Mouse (Mus musculus): ENCODE measurements around the gene Trp53bp2. TPM values are rescaled to one million over a fixed set of nuclear protein-coding genes. Genes with fewer than 3 reads are reported as not detected.

The Trp53bp2 gene
- polyA plus RNA-seq, 1 experiment from 2014 or later: 21.2 TPM

GRCm38 (mm10) chr1:182506229-182506986, 97.4 kb downstream of the Trp53bp2 start:
- 0 out of 2 replicates have a peak overlapping the region, but pooled peaks have one; percentile 7 for H3K4me2 ChIP-seq
- no peaks in the 10 kb centered on the region for H3K9me3 ChIP-seq
- H3K27me3 ChIP-seq: no peaks in the 10 kb centered on the region
- no peak overlapping the region for H3K9ac ChIP-seq
- H3K36me3 ChIP-seq: peaks cover 20% of the 10 kb centered on the region
- peaks cover 70% of the 10 kb centered on the region for H3K4me1 ChIP-seq
- ATAC-seq (ENCODE audit: borderline replicate concordance, extremely low read depth, low FRiP score, low TSS enrichment): peak; percentile 27; the same call in 1 of the 2 replicates
- 24% methylated on average over 7 of the region's 7 CpGs for WGBS
- H3K4me3 ChIP-seq: no peak overlapping the region
- peak overlapping the region; percentile 86 for H3K27ac ChIP-seq

GRCm38 (mm10) chr1:182509110-182509797, 100.3 kb downstream of the Trp53bp2 start:
- no peak overlapping the region; the same call in 1 of the 2 replicates for H3K4me2 ChIP-seq
- WGBS: 60% methylated on average over 10 of the region's 10 CpGs
- H3K36me3 ChIP-seq: peaks cover 25% of the 10 kb centered on the region
- H3K4me1 ChIP-seq: peaks cover 64% of the 10 kb centered on the region
- H3K4me3 ChIP-seq: no peak overlapping the region
- ATAC-seq (ENCODE audit: borderline replicate concordance, extremely low read depth, low FRiP score, low TSS enrichment): peak; percentile 74
- H3K27me3 ChIP-seq: no peaks in the 10 kb centered on the region
- H3K27ac ChIP-seq: peak overlapping the region; percentile 80
- H3K9ac ChIP-seq: no peak overlapping the region
- no peaks in the 10 kb centered on the region for H3K9me3 ChIP-seq

DNA sequence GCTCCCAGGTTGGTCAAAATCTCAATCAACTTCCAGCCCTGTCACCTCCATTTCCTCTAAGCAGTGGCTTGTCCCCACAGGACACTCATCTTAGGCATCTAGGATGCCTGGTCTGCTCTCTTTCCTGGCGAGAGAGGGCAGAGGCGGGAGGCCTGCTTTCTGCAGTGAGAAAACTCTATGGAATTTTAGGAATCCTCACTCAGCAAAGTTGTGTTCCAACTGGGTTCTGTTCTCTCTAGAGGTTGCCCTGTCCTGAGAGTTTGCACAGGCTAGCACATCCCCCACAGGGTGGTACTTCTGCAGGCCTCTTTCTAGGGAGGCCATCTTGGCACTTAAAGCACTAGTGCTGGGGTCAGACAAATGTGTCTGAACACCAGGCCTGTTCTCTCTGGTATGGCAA, 102.1 kb downstream of the Trp53bp2 start:
- no peak overlapping the region for H3K9ac ChIP-seq
- no peak overlapping the region for H3K4me3 ChIP-seq
- no peaks in the 10 kb centered on the region for H3K9me3 ChIP-seq
- no peak for ATAC-seq (ENCODE audit: borderline replicate concordance, extremely low read depth, low FRiP score, low TSS enrichment)
- no peak overlapping the region for H3K4me2 ChIP-seq
- H3K27ac ChIP-seq: peak overlapping the region; percentile 15; the same call in 1 of the 2 replicates
- 57% methylated on average over 2 of the region's 2 CpGs for WGBS
- H3K27me3 ChIP-seq: no peaks in the 10 kb centered on the region
- H3K4me1 ChIP-seq: peaks cover 61% of the 10 kb centered on the region
- H3K36me3 ChIP-seq: peaks cover 30% of the 10 kb centered on the region

- 77% methylated on average over 8 of the region's 8 CpGs for WGBS
- no peaks in the 10 kb centered on the region for H3K27me3 ChIP-seq
- H3K36me3 ChIP-seq: peaks cover 27% of the 10 kb centered on the region
- no peak for ATAC-seq (ENCODE audit: borderline replicate concordance, extremely low read depth, low FRiP score, low TSS enrichment)
- H3K27ac ChIP-seq: peak overlapping the region; percentile 15
- H3K4me2 ChIP-seq: no peak overlapping the region
- no peaks in the 10 kb centered on the region for H3K9me3 ChIP-seq
- no peak overlapping the region for H3K4me3 ChIP-seq
- no peak overlapping the region for H3K9ac ChIP-seq
- peaks cover 57% of the 10 kb centered on the region for H3K4me1 ChIP-seq
Measured at GRCm38 (mm10) chr1:182511778-182512177, 102.8 kb downstream of the Trp53bp2 start.

Other genes with a start within 250 kb of the Trp53bp2 start
- gene Vmn1r1, start 244.7 kb upstream of the Trp53bp2 start, polyA plus RNA-seq (2015; fragmentation: Nextera tagmentation; extraction: Ambion mirVana): not detected in 2 replicates
- 130 and 131 TPM in 2 replicates for gene Degs1, start 126.4 kb upstream of the Trp53bp2 start, polyA plus RNA-seq (2015; fragmentation: Nextera tagmentation; extraction: Ambion mirVana)
- 19.2 and 22.3 TPM in 2 replicates for gene Fbxo28, start 67.5 kb upstream of the Trp53bp2 start, polyA plus RNA-seq (2015; fragmentation: Nextera tagmentation; extraction: Ambion mirVana)
- 135 and 136 TPM in 2 replicates for gene Capn2, start 108.4 kb downstream of the Trp53bp2 start, polyA plus RNA-seq (2015; fragmentation: Nextera tagmentation; extraction: Ambion mirVana)
- 0.09 TPM in 1 of 2 replicates, not detected in the other for gene Capn8, start 155.8 kb downstream of the Trp53bp2 start, polyA plus RNA-seq (2015; fragmentation: Nextera tagmentation; extraction: Ambion mirVana)